Mouse (Mus musculus) midbrain, postnatal 0 days (tissue): ENCODE results near the gene Mt1. TPM values are rescaled to one million over a fixed set of nuclear protein-coding genes. Genes with fewer than 3 reads are reported as not detected.
"Not testable (repeated sequence)": the region's sequence is repeated elsewhere in the genome, so short reads cannot be mapped to it uniquely, and the experiment has no call there.

ENCODE experiments used
- ATAC-seq: fragments of 200-750 bp; cut with Nextera tagmentation; 2 replicates; pipeline ENCODE4 v1.8.0; 2017; ENCODE audit warnings: moderate number of reproducible peaks, mild to moderate bottlenecking, moderate TSS enrichment, moderate library complexity; ENCODE audit not compliant: low FRiP score
- DNase-seq: peaks from one replicate; pipeline ENCODE4 v3.0.0-alpha.2; 2015; ENCODE audit warnings: low spot score
- H3K27ac ChIP-seq: fragments of 300-500 bp; sonication (generic); 2 replicates; pipeline ENCODE4 v1.5.1; 2014; ENCODE audit warnings: low read depth, mild to moderate bottlenecking, low read length, mixed read lengths
- H3K27me3 ChIP-seq: fragments of 300-500 bp; sonication (generic); 2 replicates; pipeline ENCODE4 v1.6.1; 2014; ENCODE audit warnings: low read length, control low read depth, mixed read lengths; ENCODE audit not compliant: insufficient read depth
- H3K36me3 ChIP-seq: fragments of 300-500 bp; sonication (generic); 2 replicates; pipeline ENCODE4 v1.6.1; 2014; ENCODE audit warnings: low read length, control low read depth, mixed read lengths; ENCODE audit not compliant: insufficient read depth
- H3K4me1 ChIP-seq: fragments of 300-500 bp; sonication (generic); 2 replicates; pipeline ENCODE4 v1.6.1; 2014; ENCODE audit warnings: mild to moderate bottlenecking, control low read depth, antibody characterized with exemption, low read length, mixed read lengths; ENCODE audit not compliant: insufficient read depth
- H3K4me2 ChIP-seq: fragments of 300-500 bp; sonication (generic); 2 replicates; pipeline ENCODE4 v1.6.1; 2014; ENCODE audit warnings: low read depth, mild to moderate bottlenecking, low read length, mixed read lengths; ENCODE audit not compliant: poor library complexity, severe bottlenecking
- H3K4me3 ChIP-seq: fragments of 300-500 bp; sonication (generic); 2 replicates; pipeline ENCODE4 v1.5.1; 2014; ENCODE audit warnings: low read depth, mild to moderate bottlenecking, low read length, moderate library complexity
- H3K9ac ChIP-seq: fragments of 300-500 bp; sonication (generic); replicated peaks from 2 replicates; pipeline ENCODE4 v1.6.1; 2014; ENCODE audit warnings: mild to moderate bottlenecking, low read length, moderate library complexity, mixed read lengths; ENCODE audit not compliant: poor library complexity, severe bottlenecking
- H3K9me3 ChIP-seq: fragments of 300-500 bp; sonication (generic); 2 replicates; pipeline ENCODE4 v1.6.1; 2016; ENCODE audit warnings: low read length, control low read depth
- CTCF ChIP-seq: IDR thresholded peaks from 2 replicates; pipeline ENCODE4 v1.5.1; 2016; ENCODE audit warnings: antibody characterized with exemption, mild to moderate bottlenecking
- WGBS: fragments of 180-500 bp; shearing (Covaris S2); extraction: QIAGEN DNeasy Blood & Tissue Kit; methylation state at CpG from one replicate; pipeline ENCODE4 v1.1.7; 2014; 5-methylcytosine and 5-hydroxymethylcytosine counted together
- polyA plus RNA-seq: library from polyadenylated mRNA; unstranded; fragments of >200 nt; fragmentation: Nextera tagmentation; extraction: Ambion mirVana; gene quantifications from 2 replicates; pipeline ENCODE4 v1.2.1, GENCODE M21; 2015
- total RNA-seq: library from RNA; depleted of rRNA; stranded (reverse); fragments of >200 nt; gene quantifications from 2 replicates; pipeline ENCODE4 v1.2.3, GENCODE M21; 2014; rRNA removed

The Mt1 gene
- 460 and 504 TPM in 2 replicates for total RNA-seq
- 387 and 420 TPM in 2 replicates for polyA plus RNA-seq

GRCm38 (mm10) chr8:94178857-94179712 is at the start of gene Mt1:
TSS of gene Mt1 (plus strand) at chr8:94179082.
- H3K4me2 ChIP-seq = peak within 1 kb of the TSS; percentile 79
- peak; percentile 92 for DNase-seq
- no peaks in the 10 kb centered on the region for H3K36me3 ChIP-seq
- peak within 1 kb of the TSS; percentile 51 for H3K27ac ChIP-seq
- H3K4me1 ChIP-seq = peaks cover 3% of the 10 kb centered on the region
- ATAC-seq = peak; percentile 94
- peak within 1 kb of the TSS; percentile 45 for H3K4me3 ChIP-seq
- 0 out of 2 replicates have a peak, but pooled peaks have one; percentile 1 for TF ChIP-seq CTCF
- peaks cover 43% of the 10 kb centered on the region for H3K27me3 ChIP-seq
- peak within 1 kb of the TSS; percentile 65 for H3K9ac ChIP-seq
- under 1% methylated on average over 50 of the region's 50 CpGs for WGBS
- no peaks in the 10 kb centered on the region for H3K9me3 ChIP-seq

- Histone ChIP-seq H3K4me2 (no peak overlapping the region), H3K9me3 (no peaks in the 10 kb centered on the region), H3K4me1 (no peaks in the 10 kb centered on the region), H3K4me3 (no peak overlapping the region), H3K27me3 (no peaks in the 10 kb centered on the region), H3K9ac (no peak overlapping the region), H3K27ac (no peak overlapping the region), H3K36me3 (no peaks in the 10 kb centered on the region)
- ATAC-seq (no peak), DNase-seq (no peak)
- WGBS = 70% methylated on average over 6 of the region's 6 CpGs
- no peak for TF ChIP-seq CTCF
Measured at GRCm38 (mm10) chr8:94129133-94129789, 49.6 kb upstream of the Mt1 start.

GRCm38 (mm10) chr8:94130126-94130525 is 48.8 kb upstream of the Mt1 start:
- H3K4me3 ChIP-seq = no peak overlapping the region
- no peak overlapping the region for H3K9ac ChIP-seq
- no peak for TF ChIP-seq CTCF
- ATAC-seq (no peak), DNase-seq (no peak)
- H3K27me3 ChIP-seq = no peaks in the 10 kb centered on the region
- no peak overlapping the region for H3K27ac ChIP-seq
- WGBS = 85% methylated on average over 4 of the region's 4 CpGs
- H3K4me1 ChIP-seq = no peaks in the 10 kb centered on the region
- H3K36me3 ChIP-seq = no peaks in the 10 kb centered on the region
- no peaks in the 10 kb centered on the region for H3K9me3 ChIP-seq
- no peak overlapping the region for H3K4me2 ChIP-seq

- no peaks in the 10 kb centered on the region for H3K9me3 ChIP-seq
- H3K27ac ChIP-seq = no peak overlapping the region
- H3K36me3 ChIP-seq = no peaks in the 10 kb centered on the region
- DNase-seq (no peak), ATAC-seq (no peak)
- TF ChIP-seq CTCF = no peak
- no peak overlapping the region for H3K4me2 ChIP-seq
- WGBS = 77% methylated on average over 5 of the region's 5 CpGs
- no peaks in the 10 kb centered on the region for H3K4me1 ChIP-seq
- no peak overlapping the region for H3K4me3 ChIP-seq
- no peaks in the 10 kb centered on the region for H3K27me3 ChIP-seq
- H3K9ac ChIP-seq = no peak overlapping the region
Measured at GRCm38 (mm10) chr8:94132096-94132495, 46.8 kb upstream of the Mt1 start.

- 78% methylated on average over 3 of the region's 3 CpGs for WGBS
- H3K36me3 ChIP-seq, H3K4me1 ChIP-seq, H3K9ac ChIP-seq, H3K9me3 ChIP-seq, H3K27me3 ChIP-seq, H3K4me3 ChIP-seq, ATAC-seq, DNase-seq, H3K27ac ChIP-seq, H3K4me2 ChIP-seq: not testable (repeated sequence)
Measured at GRCm38 (mm10) chr8:94134601-94135000, 44.3 kb upstream of the Mt1 start.

GRCm38 (mm10) chr8:94135556-94135955 is 43.3 kb upstream of the Mt1 start:
- Histone ChIP-seq H3K36me3 (no peaks in the 10 kb centered on the region), H3K27ac (no peak overlapping the region), H3K4me2 (no peak overlapping the region), H3K9me3 (no peaks in the 10 kb centered on the region), H3K27me3 (no peaks in the 10 kb centered on the region), H3K4me1 (no peaks in the 10 kb centered on the region), H3K9ac (no peak overlapping the region), H3K4me3 (no peak overlapping the region)
- DNase-seq (no peak), ATAC-seq (no peak)
- WGBS = 92% methylated on average over 6 of the region's 6 CpGs
- TF ChIP-seq CTCF = no peak
